Mouse (Mus musculus): ENCODE data around the gene Ifna11. TPM values are rescaled to one million over a fixed set of nuclear protein-coding genes. Genes with fewer than 3 reads are reported as not detected.
"Not testable (repeated sequence)": the region's sequence is repeated elsewhere in the genome, so short reads cannot be mapped to it uniquely, and the experiment has no call there.

Gene Ifna11
- polyA plus RNA-seq, 1 experiment: not detected

DNA sequence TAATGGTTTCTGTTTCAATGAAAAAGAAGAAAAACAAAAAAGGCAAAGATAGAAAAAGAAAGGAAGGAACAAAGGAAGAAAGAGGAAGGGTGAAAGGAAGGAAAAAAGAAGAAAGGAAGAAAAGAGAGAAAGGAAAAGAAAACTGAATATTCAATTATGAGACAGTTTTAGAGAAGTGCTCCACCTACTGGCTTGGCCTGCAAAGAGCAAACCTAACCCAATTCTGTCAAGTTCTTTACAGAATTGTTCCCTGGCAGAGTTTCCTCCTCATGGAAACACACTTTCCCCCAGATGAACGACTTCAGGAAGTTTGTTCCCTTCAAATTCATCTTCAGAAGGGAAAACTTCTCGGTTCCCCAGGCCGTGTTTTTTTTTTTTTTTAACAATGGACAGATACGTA is 3.2 kb downstream of the Ifna11 start:
- H3K27ac ChIP-seq (ENCODE audit: control insufficient read depth, insufficient read depth, low read length): no peak overlapping the region
- 29% methylated on average over 4 of the region's 4 CpGs for WGBS
- DNase-seq: peak; percentile 17
- H3K36me3 ChIP-seq (ENCODE audit: control insufficient read depth, insufficient read depth, low read length): no peaks in the 10 kb centered on the region
- H3K4me1 ChIP-seq (replicated peaks; ENCODE audit: control insufficient read depth, insufficient read depth, low read length): no peaks in the 10 kb centered on the region
- TF ChIP-seq CTCF (IDR thresholded peaks at IDR 0.05; ENCODE audit: borderline replicate concordance, control insufficient read depth, extremely low read depth, insufficient read depth, low read length, poor library complexity) (no peak), POLR2A (IDR thresholded peaks at IDR 0.05; ENCODE audit: control insufficient read depth, extremely low read depth, insufficient read depth, low read length, poor library complexity) (no peak)
- H3K4me3 ChIP-seq (ENCODE audit: control insufficient read depth, insufficient read depth, low read length): no peak overlapping the region
- H3K27me3 ChIP-seq (ENCODE audit: control insufficient read depth, insufficient read depth, low read length): no peaks in the 10 kb centered on the region

DNA sequence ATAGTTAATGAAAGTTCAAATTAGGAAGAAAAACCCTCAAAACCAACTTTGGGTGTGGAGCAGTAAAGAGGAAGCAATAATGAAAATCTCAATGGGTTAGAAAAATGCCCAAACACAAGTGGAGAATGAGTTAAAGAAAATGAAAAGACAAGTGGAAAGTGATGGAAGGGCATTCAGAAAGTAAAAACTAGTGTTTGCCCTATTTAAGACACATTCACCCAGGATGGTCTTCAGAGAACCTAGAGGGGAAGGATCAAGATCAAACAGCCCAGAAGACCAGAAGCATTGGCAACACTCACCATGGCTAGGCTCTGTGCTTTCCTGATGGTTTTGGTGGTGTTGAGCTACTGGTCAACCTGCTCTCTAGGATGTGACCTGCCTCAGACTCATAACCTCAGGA is 7.4 kb downstream of the Ifna11 start, which contains the start of gene Ifna6:
Gene Ifna6, plus strand, starts transcription at position 301 of the 400 bp plus-strand sequence.
- H3K27me3 ChIP-seq (ENCODE audit: control insufficient read depth, insufficient read depth, low read length); DNase-seq; H3K27ac ChIP-seq (ENCODE audit: control insufficient read depth, insufficient read depth, low read length); H3K4me1 ChIP-seq (replicated peaks; ENCODE audit: control insufficient read depth, insufficient read depth, low read length); H3K36me3 ChIP-seq (ENCODE audit: control insufficient read depth, insufficient read depth, low read length); H3K4me3 ChIP-seq (ENCODE audit: control insufficient read depth, insufficient read depth, low read length): not testable (repeated sequence)

DNA sequence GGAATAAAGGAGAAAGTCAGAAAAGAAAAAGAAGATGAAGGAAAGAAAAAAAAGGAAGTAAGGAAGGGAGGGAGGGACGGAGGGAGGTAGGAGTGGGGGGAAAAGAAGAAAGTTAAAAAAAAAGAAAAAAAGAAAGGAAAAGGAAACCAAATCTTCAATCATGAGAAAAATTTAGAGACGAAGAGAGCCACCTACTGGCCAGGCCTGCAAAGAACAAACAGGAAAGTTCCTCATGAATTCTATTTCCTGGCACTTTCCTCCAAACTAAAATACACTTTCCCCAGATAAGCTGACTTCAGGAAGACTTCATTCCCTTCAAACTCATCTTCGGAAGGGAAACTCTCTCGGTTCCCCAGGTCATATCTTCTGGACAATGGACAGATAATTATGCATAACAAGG is 10.8 kb downstream of the Ifna11 start:
- H3K36me3 ChIP-seq (ENCODE audit: control insufficient read depth, insufficient read depth, low read length): no peaks in the 10 kb centered on the region
- no peak overlapping the region for H3K27ac ChIP-seq (ENCODE audit: control insufficient read depth, insufficient read depth, low read length)
- no peak overlapping the region for H3K4me3 ChIP-seq (ENCODE audit: control insufficient read depth, insufficient read depth, low read length)
- TF ChIP-seq CTCF (IDR thresholded peaks at IDR 0.05; ENCODE audit: borderline replicate concordance, control insufficient read depth, extremely low read depth, insufficient read depth, low read length, poor library complexity) (no peak), POLR2A (IDR thresholded peaks at IDR 0.05; ENCODE audit: control insufficient read depth, extremely low read depth, insufficient read depth, low read length, poor library complexity) (no peak)
- DNase-seq: peak; percentile 54
- no peaks in the 10 kb centered on the region for H3K27me3 ChIP-seq (ENCODE audit: control insufficient read depth, insufficient read depth, low read length)
- H3K4me1 ChIP-seq (replicated peaks; ENCODE audit: control insufficient read depth, insufficient read depth, low read length): no peaks in the 10 kb centered on the region
- whole genome bisulfite sequencing: 36% methylated on average over 4 of the region's 4 CpGs

DNA sequence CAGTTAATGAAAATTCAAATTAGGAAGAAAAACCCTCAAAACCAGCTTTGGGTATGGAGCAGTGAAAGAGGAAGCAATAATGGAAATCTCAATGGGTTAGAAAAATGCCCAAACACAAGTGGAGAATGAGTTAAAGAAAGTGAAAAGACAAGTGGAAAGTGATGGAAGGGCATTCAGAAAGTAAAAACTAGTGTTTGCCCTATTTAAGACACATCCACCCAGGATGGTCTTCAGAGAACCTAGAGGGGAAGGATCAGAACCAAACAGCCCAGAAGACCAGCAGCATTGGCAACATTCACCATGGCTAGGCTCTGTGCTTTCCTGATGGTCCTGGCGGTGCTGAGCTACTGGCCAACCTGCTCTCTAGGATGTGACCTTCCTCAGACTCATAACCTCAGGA is 15.5 kb downstream of the Ifna11 start, which contains the start of gene Ifna5:
Gene Ifna5, plus strand, starts transcription at position 301 of the 400 bp plus-strand sequence.
- H3K36me3 ChIP-seq (ENCODE audit: control insufficient read depth, insufficient read depth, low read length); H3K4me3 ChIP-seq (ENCODE audit: control insufficient read depth, insufficient read depth, low read length); DNase-seq; H3K27ac ChIP-seq (ENCODE audit: control insufficient read depth, insufficient read depth, low read length); H3K27me3 ChIP-seq (ENCODE audit: control insufficient read depth, insufficient read depth, low read length); H3K4me1 ChIP-seq (replicated peaks; ENCODE audit: control insufficient read depth, insufficient read depth, low read length): not testable (repeated sequence)
- 79% methylated on average over 1 of the region's 1 CpGs for WGBS

DNA sequence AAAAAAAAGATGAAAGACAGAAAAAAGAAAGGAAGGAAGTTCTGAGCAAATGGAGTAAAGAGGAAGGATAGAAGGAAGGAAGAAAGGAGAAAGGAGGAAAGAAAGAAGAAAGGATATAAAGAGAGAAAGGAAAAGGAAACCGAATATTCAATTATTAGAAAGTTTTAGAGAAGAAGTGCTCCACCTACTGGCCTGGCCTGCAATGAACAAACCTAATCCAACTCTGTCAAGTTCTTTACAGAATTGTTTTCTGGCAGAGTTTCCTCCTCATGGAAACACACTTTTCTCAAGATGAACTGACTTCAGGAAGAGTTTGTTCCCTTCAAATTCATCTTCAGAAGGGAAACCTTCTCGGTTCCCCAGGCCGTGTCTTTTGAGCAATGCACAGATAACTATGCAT is 19.1 kb downstream of the Ifna11 start:
- Histone ChIP-seq H3K27me3 (ENCODE audit: control insufficient read depth, insufficient read depth, low read length) (no peaks in the 10 kb centered on the region), H3K4me1 (replicated peaks; ENCODE audit: control insufficient read depth, insufficient read depth, low read length) (no peaks in the 10 kb centered on the region), H3K27ac (ENCODE audit: control insufficient read depth, insufficient read depth, low read length) (no peak overlapping the region), H3K36me3 (ENCODE audit: control insufficient read depth, insufficient read depth, low read length) (no peaks in the 10 kb centered on the region), H3K4me3 (ENCODE audit: control insufficient read depth, insufficient read depth, low read length) (no peak overlapping the region)
- WGBS: 45% methylated on average over 3 of the region's 3 CpGs
- DNase-seq: peak; percentile 11
- TF ChIP-seq CTCF (IDR thresholded peaks at IDR 0.05; ENCODE audit: borderline replicate concordance, control insufficient read depth, extremely low read depth, insufficient read depth, low read length, poor library complexity): no peak
- no peak for TF ChIP-seq POLR2A (IDR thresholded peaks at IDR 0.05; ENCODE audit: control insufficient read depth, extremely low read depth, insufficient read depth, low read length, poor library complexity)

DNA sequence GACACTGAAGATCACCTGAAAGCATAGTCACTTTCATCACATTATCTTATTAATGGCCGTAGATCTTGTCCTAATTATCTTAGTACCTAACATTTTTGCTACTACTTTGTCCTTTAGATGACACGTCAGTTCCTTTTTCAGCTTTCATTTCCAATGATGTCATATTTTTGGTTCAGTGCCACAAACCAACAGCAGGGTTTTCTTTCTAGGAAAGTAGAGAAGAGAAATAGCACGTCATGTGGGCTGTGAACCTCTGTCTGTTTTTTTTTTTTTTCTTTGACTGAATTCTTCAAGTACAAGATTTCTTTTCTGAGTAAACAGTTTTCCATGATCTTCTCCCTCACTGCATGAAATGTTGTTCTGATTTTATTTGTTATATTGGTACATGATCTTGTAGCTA is 20.3 kb downstream of the Ifna11 start:
- DNase-seq: no peak
- H3K4me1 ChIP-seq (replicated peaks; ENCODE audit: control insufficient read depth, insufficient read depth, low read length): no peaks in the 10 kb centered on the region
- WGBS: 44% methylated on average over 3 of the region's 3 CpGs
- H3K27me3 ChIP-seq (ENCODE audit: control insufficient read depth, insufficient read depth, low read length): no peaks in the 10 kb centered on the region
- no peak for TF ChIP-seq CTCF (IDR thresholded peaks at IDR 0.05; ENCODE audit: borderline replicate concordance, control insufficient read depth, extremely low read depth, insufficient read depth, low read length, poor library complexity)
- no peak overlapping the region for H3K27ac ChIP-seq (ENCODE audit: control insufficient read depth, insufficient read depth, low read length)
- H3K36me3 ChIP-seq (ENCODE audit: control insufficient read depth, insufficient read depth, low read length): no peaks in the 10 kb centered on the region
- H3K4me3 ChIP-seq (ENCODE audit: control insufficient read depth, insufficient read depth, low read length): no peak overlapping the region

DNA sequence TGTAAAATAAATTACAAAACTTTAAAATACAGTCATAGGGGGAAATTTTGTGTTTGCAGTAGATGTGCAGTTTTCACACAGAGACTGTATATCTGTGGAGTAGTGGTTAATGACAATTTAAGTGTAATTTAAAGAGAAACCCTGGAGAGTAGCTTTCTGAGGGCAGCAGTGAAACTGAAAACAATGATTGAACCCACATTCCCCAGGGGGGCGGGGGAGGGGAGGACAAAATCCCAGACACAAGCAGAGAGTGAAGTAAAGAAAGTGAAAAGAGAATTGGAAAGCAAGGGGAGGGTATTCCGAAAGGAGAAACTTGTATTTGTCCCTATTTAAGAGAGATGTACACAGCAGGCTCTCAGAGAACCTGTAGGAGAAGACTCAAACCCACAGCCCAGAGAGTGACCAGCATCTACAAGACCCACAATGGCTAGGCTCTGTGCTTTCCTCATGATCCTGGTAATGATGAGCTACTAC is 21.7 kb downstream of the Ifna11 start, which contains the start of gene Ifna4:
Gene Ifna4, plus strand, starts transcription at position 424 of the 474 bp plus-strand sequence.
- H3K4me1 ChIP-seq (replicated peaks; ENCODE audit: control insufficient read depth, insufficient read depth, low read length): no peaks in the 10 kb centered on the region
- no peaks in the 10 kb centered on the region for H3K27me3 ChIP-seq (ENCODE audit: control insufficient read depth, insufficient read depth, low read length)
- H3K4me3 ChIP-seq (ENCODE audit: control insufficient read depth, insufficient read depth, low read length): no peak within 1 kb of the TSS
- no peak within 1 kb of the TSS for H3K27ac ChIP-seq (ENCODE audit: control insufficient read depth, insufficient read depth, low read length)
- TF ChIP-seq POLR2A (IDR thresholded peaks at IDR 0.05; ENCODE audit: control insufficient read depth, extremely low read depth, insufficient read depth, low read length, poor library complexity) (no peak), CTCF (IDR thresholded peaks at IDR 0.05; ENCODE audit: borderline replicate concordance, control insufficient read depth, extremely low read depth, insufficient read depth, low read length, poor library complexity) (no peak)
- no peaks in the 10 kb centered on the region for H3K36me3 ChIP-seq (ENCODE audit: control insufficient read depth, insufficient read depth, low read length)
- no peak for DNase-seq
- 89% methylated on average over 2 of the region's 2 CpGs for WGBS

Data from thymus, adult 2 months (tissue).